ENCODE assay signal across 11 mouse cellular contexts in the genomic region with DNA sequence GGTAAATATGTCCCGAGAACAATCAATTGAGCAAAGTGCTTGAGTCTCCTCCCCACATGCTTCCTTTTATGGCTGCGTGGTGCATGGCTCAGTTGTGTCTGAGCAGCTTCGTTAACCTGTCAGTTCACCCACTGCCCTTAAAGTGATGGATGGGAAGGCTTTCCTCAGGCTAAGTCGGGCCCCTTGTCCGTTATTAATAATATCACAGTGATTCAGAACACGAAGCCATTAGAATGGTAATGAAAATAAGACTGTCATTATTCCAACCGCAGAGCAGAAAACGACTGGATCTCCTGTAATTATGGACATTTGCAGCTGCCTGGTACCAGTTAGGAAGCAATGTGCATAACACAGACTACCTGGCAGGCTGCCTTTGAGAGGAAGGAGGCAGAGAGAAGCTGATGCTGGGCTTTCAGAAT.
DNase-seq lines count a peak whose midpoint lies in the region; ATAC-seq lines count a peak whose summit lies in the region.
"Had no signal": no experiment of that assay in that cellular context is flagged by ENCODE, and none has a peak within 500 bp of the region (broad histone marks: within the 10 kb centered on the region; RNA-seq: fewer than 3 reads in every experiment).

No protein-coding gene starts in this region.

- no peak for DNase-seq in intestine, embryonic 14.5 days (ENCODE audit: low spot score)
- DNase-seq in brain, adult 2 months (ENCODE audit: low read depth, low spot score): peak; percentile 27
- peak; percentile 50 for DNase-seq in forebrain, embryonic 14.5 days (ENCODE audit: low spot score)
- DNase-seq in adipocyte (ENCODE audit: low spot score): no peak
- DNase-seq: adrenal gland, postnatal 14 days; heart, adult 2 months; kidney, postnatal 4 days; liver, postnatal 0 days had no signal

- ATAC-seq in intestine, embryonic 14.5 days (replicated peaks; ENCODE audit: low FRiP score, low TSS enrichment, low read depth): no peak
- ATAC-seq in intestine, embryonic 16.5 days: no peak; the same call in 1 of the 2 replicates
- peak; percentile 55; the same call in 1 of the 2 replicates for ATAC-seq in forebrain, embryonic 14.5 days
- ATAC-seq in limb, embryonic 12.5 days (ENCODE audit: insufficient number of reproducible peaks, insufficient read depth, low FRiP score, low TSS enrichment, low read depth): peak; percentile 20; the same call in 1 of the 2 replicates
- no peak for ATAC-seq in megakaryocyte, adult 5-6 weeks (ENCODE audit: poor library complexity, severe bottlenecking)
- ATAC-seq: liver, postnatal 0 days had no signal

- H3K27me3 ChIP-seq in intestine, embryonic 14.5 days (replicated peaks; ENCODE audit: control insufficient read depth, insufficient read depth, low read length): no peaks in the 10 kb centered on the region
- no peaks in the 10 kb centered on the region for H3K27me3 ChIP-seq in intestine, embryonic 16.5 days (replicated peaks; ENCODE audit: control insufficient read depth, insufficient read depth, low read length)
- no peaks in the 10 kb centered on the region for H3K27me3 ChIP-seq in forebrain, embryonic 14.5 days (replicated peaks; ENCODE audit: control insufficient read depth, insufficient read depth, low read length)
- no peaks in the 10 kb centered on the region for H3K27me3 ChIP-seq in limb, embryonic 12.5 days

- H3K36me3 ChIP-seq in intestine, embryonic 14.5 days (ENCODE audit: control insufficient read depth, insufficient read depth, low read length): no peaks in the 10 kb centered on the region
- no peaks in the 10 kb centered on the region for H3K36me3 ChIP-seq in intestine, embryonic 16.5 days (ENCODE audit: control insufficient read depth, insufficient read depth, low read length)
- no peaks in the 10 kb centered on the region for H3K36me3 ChIP-seq in forebrain, embryonic 14.5 days (ENCODE audit: control insufficient read depth, insufficient read depth, low read length)
- H3K36me3 ChIP-seq in limb, embryonic 12.5 days: no peaks in the 10 kb centered on the region

- WGBS in intestine, embryonic 14.5 days: 16% methylated on average over 8 of the region's 8 CpGs
- WGBS in intestine, embryonic 16.5 days: 21% methylated on average over 8 of the region's 8 CpGs
- WGBS in forebrain, embryonic 14.5 days: 36% methylated on average over 8 of the region's 8 CpGs
- 9% methylated on average over 8 of the region's 8 CpGs for WGBS in limb, embryonic 12.5 days

- no peak overlapping the region for H3K4me3 ChIP-seq in intestine, embryonic 14.5 days (ENCODE audit: low read depth, low read length)
- no peak overlapping the region for H3K4me3 ChIP-seq in intestine, embryonic 16.5 days (ENCODE audit: low read length)
- H3K4me3 ChIP-seq in forebrain, embryonic 14.5 days (ENCODE audit: low read depth, low read length): no peak overlapping the region
- no peak overlapping the region for H3K4me3 ChIP-seq in limb, embryonic 12.5 days (replicated peaks)
- H3K4me3 ChIP-seq: heart, adult 2 months had no signal

- H3K4me1 ChIP-seq in intestine, embryonic 14.5 days (replicated peaks; ENCODE audit: control insufficient read depth, insufficient read depth, low read length): no peaks in the 10 kb centered on the region
- no peaks in the 10 kb centered on the region for H3K4me1 ChIP-seq in intestine, embryonic 16.5 days (ENCODE audit: control insufficient read depth, insufficient read depth, low read length)
- 0 out of 2 replicates have a peak, but pooled peaks cover 5% of the 10 kb centered on the region for H3K4me1 ChIP-seq in forebrain, embryonic 14.5 days (ENCODE audit: control insufficient read depth, insufficient read depth, low read length)
- H3K4me1 ChIP-seq in limb, embryonic 12.5 days (replicated peaks): 0 out of 2 replicates have a peak, but pooled peaks cover 8% of the 10 kb centered on the region

- H3K27ac ChIP-seq in intestine, embryonic 14.5 days (ENCODE audit: low read depth): no peak overlapping the region
- H3K27ac ChIP-seq in intestine, embryonic 16.5 days (ENCODE audit: low read length): no peak overlapping the region
- H3K27ac ChIP-seq in forebrain, embryonic 14.5 days (ENCODE audit: low read depth, low read length): peak overlapping the region; percentile 22; the same call in 1 of the 2 replicates
- no peak overlapping the region for H3K27ac ChIP-seq in limb, embryonic 12.5 days
- H3K27ac ChIP-seq: heart, adult 2 months had no signal

- H3K9me3 ChIP-seq in intestine, embryonic 14.5 days (ENCODE audit: control insufficient read depth, low read length): no peaks in the 10 kb centered on the region
- H3K9me3 ChIP-seq in intestine, embryonic 16.5 days (ENCODE audit: control insufficient read depth, low read length): no peaks in the 10 kb centered on the region
- no peaks in the 10 kb centered on the region for H3K9me3 ChIP-seq in forebrain, embryonic 14.5 days (replicated peaks; ENCODE audit: control insufficient read depth, low read length)
- H3K9me3 ChIP-seq in limb, embryonic 12.5 days: no peaks in the 10 kb centered on the region

- 0 out of 2 replicates have a peak overlapping the region, but pooled peaks have one; percentile 16 for H3K4me2 ChIP-seq in intestine, embryonic 14.5 days (ENCODE audit: low read length)
- no peak overlapping the region for H3K4me2 ChIP-seq in intestine, embryonic 16.5 days (ENCODE audit: low read depth, low read length)
- H3K4me2 ChIP-seq in forebrain, embryonic 14.5 days (ENCODE audit: low read length): no peak overlapping the region
- no peak overlapping the region for H3K4me2 ChIP-seq in limb, embryonic 12.5 days

- no peak overlapping the region for H3K9ac ChIP-seq in intestine, embryonic 14.5 days (ENCODE audit: low read length)
- no peak overlapping the region for H3K9ac ChIP-seq in intestine, embryonic 16.5 days (ENCODE audit: low read depth, low read length)
- no peak overlapping the region for H3K9ac ChIP-seq in forebrain, embryonic 14.5 days (ENCODE audit: low read length)
- H3K9ac ChIP-seq in limb, embryonic 12.5 days (replicated peaks): no peak overlapping the region
- H3K9ac ChIP-seq: liver, postnatal 0 days had no signal

Comparison
In these comparisons a context has a peak if more than half of its experiments do, and no peak if none do; other contexts are left out.
1. ATAC-seq: peak in forebrain, embryonic 14.5 days (single experiment) and limb, embryonic 12.5 days (single experiment); none in intestine, embryonic 14.5 days (single experiment), intestine, embryonic 16.5 days (single experiment) and megakaryocyte, adult 5-6 weeks (single experiment).
2. DNase-seq: peak in brain, adult 2 months (single experiment) and forebrain, embryonic 14.5 days (single experiment); none in intestine, embryonic 14.5 days (single experiment) and adipocyte (single experiment).